Mouse (Mus musculus) heart, postnatal 14 days (tissue): ENCODE measurements around the gene Trim67. TPM values are rescaled to one million over a fixed set of nuclear protein-coding genes. Genes with fewer than 3 reads are reported as not detected.

Source experiments
- DNase-seq, 2 experiments: peaks; one replicate each; pipeline ENCODE4 v3.0.0; 2021 to 2022
- intact Hi-C: fragments of 180-260 bp; cut with DNase I; formaldehyde crosslinking; loops from one replicate; pipeline ENCODE4 v1.15.1; 2025
- total RNA-seq, 2 experiments: library from RNA; stranded (reverse); gene quantifications; 2 replicates each; pipeline ENCODE4 v1.2.3; 2021

Trim67 gene
- total RNA-seq, 2 experiments from 2014 or later = 0.37 to 0.84 TPM

GRCm38 (mm10) chr8:124867126-124867525 lies 74.2 kb downstream of the Trim67 start:
- intact Hi-C loops = no loop called here
- no peak for DNase-seq

DNA sequence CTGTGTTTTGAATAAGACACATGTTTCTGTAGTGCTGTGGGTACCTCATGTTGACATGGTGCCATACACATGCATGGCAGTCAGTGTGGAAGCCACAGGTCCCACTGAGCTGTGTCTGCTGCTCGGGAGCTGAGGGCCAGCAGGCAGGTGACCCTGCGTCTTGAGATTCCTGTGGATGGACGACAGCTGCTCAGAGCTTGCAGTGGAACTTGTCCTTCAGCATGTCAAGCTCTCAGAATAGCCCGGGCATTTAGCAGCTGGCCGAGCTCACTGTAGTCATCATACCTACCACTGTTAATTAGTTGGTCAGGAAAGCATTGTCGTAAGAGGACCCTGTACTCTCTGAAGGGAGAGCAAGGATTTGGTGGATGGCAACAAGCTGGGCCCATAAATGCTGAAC lies 76.8 kb downstream of the Trim67 start:
- intact Hi-C loops = no loop called here
- no peak for DNase-seq

DNA sequence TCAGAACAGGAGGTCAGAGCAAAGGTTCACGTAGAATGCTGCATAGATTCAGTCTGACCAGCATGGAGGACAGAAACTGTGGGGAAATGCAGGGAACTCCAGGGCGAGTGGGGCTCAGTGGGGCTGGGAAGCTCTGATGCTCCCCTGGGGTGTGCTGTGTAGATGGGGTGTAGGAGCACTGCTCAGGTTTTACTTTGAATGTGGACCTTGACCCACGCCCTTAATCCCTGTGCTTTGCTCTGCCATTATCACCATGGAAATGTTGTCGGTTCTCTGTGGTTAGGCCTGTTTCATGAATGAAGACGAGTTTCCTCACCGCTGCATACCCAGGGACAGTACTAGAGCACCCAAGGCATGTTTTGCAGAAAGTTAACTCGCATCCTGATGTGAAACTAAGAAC lies 78.6 kb downstream of the Trim67 start:
- intact Hi-C loops = no loop called here
- DNase-seq = no peak

GRCm38 (mm10) chr8:124872081-124872480 lies 79.2 kb downstream of the Trim67 start:
- DNase-seq = no peak
- intact Hi-C loops = no loop called here

- intact Hi-C loops = no loop called here
- DNase-seq = no peak
Observed at GRCm38 (mm10) chr8:124872690-124873089, 79.8 kb downstream of the Trim67 start.

GRCm38 (mm10) chr8:124878141-124878540 lies 85.2 kb downstream of the Trim67 start:
- DNase-seq = no peak
- intact Hi-C loops = no loop called here

DNA sequence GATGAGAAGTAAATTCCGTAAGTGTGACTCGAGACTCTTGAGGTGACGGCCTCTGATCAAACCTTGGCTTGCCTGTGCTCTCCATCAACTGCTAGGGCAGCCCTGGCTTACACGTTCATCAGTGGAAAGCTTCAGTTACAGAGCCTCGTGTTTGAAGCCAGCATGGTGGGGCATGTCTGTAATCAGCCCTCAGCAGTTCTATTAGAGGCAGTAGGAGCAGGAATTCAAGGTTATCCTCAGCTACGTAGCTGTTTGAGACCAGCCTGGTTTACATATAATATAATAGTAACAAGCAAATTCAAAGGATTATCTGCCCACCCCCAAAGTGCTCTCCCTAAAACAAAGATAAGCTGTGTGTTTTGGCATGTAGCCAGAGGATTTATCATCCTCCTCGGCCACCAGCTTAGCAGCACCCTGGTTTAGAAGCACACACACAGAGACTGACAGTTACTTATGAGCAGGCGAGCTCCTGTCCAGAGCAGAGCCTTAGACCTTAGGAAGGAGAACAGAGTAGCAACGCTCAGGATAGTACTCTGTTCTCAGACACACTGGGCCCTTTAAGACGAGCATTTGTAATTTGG lies 86.1 kb downstream of the Trim67 start:
- intact Hi-C loops = no loop called here
- no peak for DNase-seq

Other genes with a start within 250 kb of the Trim67 start
- gene Agt, start 223.4 kb upstream of the Trim67 start, total RNA-seq = 10 to 100 TPM; 13.4 to 13.5 TPM
- gene Capn9, start 217.0 kb upstream of the Trim67 start, total RNA-seq = under 1 TPM in 1 of 2 experiments, not detected in 1; 0.10 TPM
- gene 2310022B05Rik, start 129.7 kb upstream of the Trim67 start, total RNA-seq = 100 to 1,000 TPM in 1 of 2 experiments, 10 to 100 TPM in 1; 85.6 to 103 TPM
- gene Ttc13, start 71.1 kb upstream of the Trim67 start, total RNA-seq = 10 to 100 TPM; 19.3 to 19.9 TPM
- gene Arv1, start 71.0 kb upstream of the Trim67 start, total RNA-seq = 1 to 10 TPM; 5.4 TPM
- 1 to 10 TPM; 1.8 to 1.9 TPM for gene Fam89a, start 41.3 kb upstream of the Trim67 start, total RNA-seq
- gene Gnpat, start 69.9 kb downstream of the Trim67 start, total RNA-seq = 100 to 1,000 TPM; 148 to 164 TPM
- gene 2810004N23Rik, start 70.0 kb downstream of the Trim67 start, total RNA-seq = 10 to 100 TPM; 36.4 to 37.8 TPM
- gene Exoc8, start 104.6 kb downstream of the Trim67 start, total RNA-seq = 10 to 100 TPM; 19.7 to 20.2 TPM
- gene Sprtn, start 104.8 kb downstream of the Trim67 start, total RNA-seq = 10 to 100 TPM; 14.2 to 15.1 TPM
- gene Egln1, start 156.2 kb downstream of the Trim67 start, total RNA-seq = 100 to 1,000 TPM; 178 to 190 TPM
- 10 to 100 TPM; 74.0 to 74.1 TPM for gene Tsnax, start 219.9 kb downstream of the Trim67 start, total RNA-seq